Mouse (Mus musculus) liver, adult 2 months (tissue): ENCODE measurements around the gene Slc22a5. TPM values are rescaled to one million over a fixed set of nuclear protein-coding genes. Genes with fewer than 3 reads are reported as not detected.

Source experiments
- DNase-seq: peaks from one replicate; pipeline ENCODE4 v3.0.0-alpha.2; 2011; ENCODE audit warnings: low read depth, low spot score; ENCODE audit errors: extremely low read depth
- H3K27ac ChIP-seq: fragments of 200-500 bp; replicated peaks from 2 replicates; pipeline ENCODE4 v1.5.1; 2012; ENCODE audit warnings: low read depth, mild to moderate bottlenecking, control low read depth, inconsistent platforms, low read length; ENCODE audit not compliant: insufficient read depth
- H3K27me3 ChIP-seq: fragments of 200-500 bp; 2 replicates; pipeline ENCODE4 v1.6.1; 2012; ENCODE audit warnings: mild to moderate bottlenecking, moderate library complexity, low read length, inconsistent platforms; ENCODE audit not compliant: control insufficient read depth, insufficient read depth
- H3K36me3 ChIP-seq: fragments of 200-500 bp; 2 replicates; pipeline ENCODE4 v1.6.1; 2012; ENCODE audit warnings: low read length, inconsistent platforms; ENCODE audit not compliant: control insufficient read depth, insufficient read depth
- H3K4me1 ChIP-seq: fragments of 200-500 bp; 2 replicates; pipeline ENCODE4 v1.6.1; 2011; ENCODE audit warnings: low read length; ENCODE audit not compliant: control insufficient read depth, insufficient read depth
- H3K4me3 ChIP-seq: fragments of 200-500 bp; 2 replicates; pipeline ENCODE4 v1.5.1; 2011; ENCODE audit warnings: low read depth, mild to moderate bottlenecking, control low read depth, low read length, moderate library complexity; ENCODE audit not compliant: insufficient read depth
- H3K79me2 ChIP-seq: fragments of 200-500 bp; 2 replicates; pipeline ENCODE4 v1.6.1; 2012; ENCODE audit warnings: inconsistent platforms, mild to moderate bottlenecking, low read length, moderate library complexity; ENCODE audit not compliant: control insufficient read depth, insufficient read depth
- H3K9ac ChIP-seq: fragments of 200-500 bp; 2 replicates; pipeline ENCODE4 v1.6.1; 2012; ENCODE audit warnings: low read depth, mild to moderate bottlenecking, control low read depth, inconsistent platforms, low read length
- CTCF ChIP-seq: fragments of 200-500 bp; IDR thresholded peaks from 2 replicates; pipeline ENCODE4 v1.5.1; 2011; ENCODE audit warnings: low read depth, low read length, control low read depth
- POLR2A ChIP-seq: fragments of 200-500 bp; IDR thresholded peaks from 2 replicates; pipeline ENCODE4 v1.6.1; 2011; ENCODE audit warnings: low read length, control low read depth; ENCODE audit not compliant: insufficient read depth; ENCODE audit errors: extremely low read depth
- WGBS: fragments of 180-500 bp; shearing (Covaris S2); methylation state at CpG from one replicate; pipeline ENCODE4 v1.1.7; 2018; 5-methylcytosine and 5-hydroxymethylcytosine counted together
- polyA plus RNA-seq: library from polyadenylated mRNA; depleted of rRNA; stranded (reverse); fragments of >200 nt; gene quantifications from 2 replicates; pipeline ENCODE4 v1.2.3, GENCODE M21; 2012
- total RNA-seq: library from RNA; depleted of rRNA; stranded (reverse); fragments of >200 nt; gene quantifications from 2 replicates; pipeline ENCODE4 v1.2.3, GENCODE M21; 2014

Gene Slc22a5
- total and polyA plus RNA-seq, 2 experiments: 14.7 to 20.8 TPM

GRCm38 (mm10) chr11:53845680-53846079 lies 45.8 kb downstream of the Slc22a5 start:
- Histone ChIP-seq H3K9ac (no peak overlapping the region), H3K4me1 (peaks cover 1% of the 10 kb centered on the region; the same call in 1 of the 2 replicates), H3K4me3 (no peak overlapping the region), H3K27ac (no peak overlapping the region), H3K36me3 (no peaks in the 10 kb centered on the region), H3K27me3 (no peaks in the 10 kb centered on the region), H3K79me2 (no peaks in the 10 kb centered on the region)
- TF ChIP-seq POLR2A: no peak
- 84% methylated on average over 6 of the region's 6 CpGs for WGBS
- DNase-seq: no peak

- Histone ChIP-seq H3K79me2 (no peaks in the 10 kb centered on the region), H3K4me1 (peaks cover 5% of the 10 kb centered on the region), H3K4me3 (no peak overlapping the region), H3K27me3 (no peaks in the 10 kb centered on the region), H3K27ac (no peak overlapping the region), H3K9ac (no peak overlapping the region), H3K36me3 (no peaks in the 10 kb centered on the region)
- TF ChIP-seq POLR2A (no peak), CTCF (no peak)
- DNase-seq: no peak
- WGBS: 94% methylated on average over 10 of the region's 10 CpGs
These were observed 48.4 kb downstream of the Slc22a5 start for GRCm38 (mm10) chr11:53843106-53843505.

- no peaks in the 10 kb centered on the region for H3K36me3 ChIP-seq
- TF ChIP-seq POLR2A: no peak
- no peak for DNase-seq
- H3K4me3 ChIP-seq: no peak overlapping the region
- no peaks in the 10 kb centered on the region for H3K79me2 ChIP-seq
- H3K9ac ChIP-seq: no peak overlapping the region
- no peak overlapping the region for H3K27ac ChIP-seq
- H3K4me1 ChIP-seq: peaks cover 5% of the 10 kb centered on the region
- WGBS: 94% methylated on average over 4 of the region's 4 CpGs
- H3K27me3 ChIP-seq: no peaks in the 10 kb centered on the region
These were observed 49.3 kb downstream of the Slc22a5 start for GRCm38 (mm10) chr11:53842161-53842581.

GRCm38 (mm10) chr11:53841514-53841913 lies 49.9 kb downstream of the Slc22a5 start:
- no peak overlapping the region for H3K9ac ChIP-seq
- peaks cover 5% of the 10 kb centered on the region for H3K4me1 ChIP-seq
- no peak overlapping the region for H3K27ac ChIP-seq
- TF ChIP-seq POLR2A: no peak
- DNase-seq: peak; percentile 25
- 60% methylated on average over 12 of the region's 12 CpGs for WGBS
- H3K27me3 ChIP-seq: no peaks in the 10 kb centered on the region
- H3K79me2 ChIP-seq: no peaks in the 10 kb centered on the region
- no peaks in the 10 kb centered on the region for H3K36me3 ChIP-seq
- no peak overlapping the region for H3K4me3 ChIP-seq

GRCm38 (mm10) chr11:53839663-53840642 lies 51.5 kb downstream of the Slc22a5 start:
- Histone ChIP-seq H3K27me3 (no peaks in the 10 kb centered on the region), H3K4me3 (no peak overlapping the region), H3K79me2 (no peaks in the 10 kb centered on the region), H3K4me1 (peaks cover 5% of the 10 kb centered on the region), H3K27ac (no peak overlapping the region), H3K36me3 (no peaks in the 10 kb centered on the region), H3K9ac (no peak overlapping the region)
- no peak for TF ChIP-seq CTCF
- TF ChIP-seq POLR2A: no peak
- DNase-seq: peak; percentile 59
- 52% methylated on average over 8 of the region's 8 CpGs for WGBS

GRCm38 (mm10) chr11:53839147-53839546 lies 52.3 kb downstream of the Slc22a5 start:
- DNase-seq: no peak
- no peaks in the 10 kb centered on the region for H3K36me3 ChIP-seq
- H3K27ac ChIP-seq: no peak overlapping the region
- WGBS: 80% methylated on average over 6 of the region's 6 CpGs
- no peaks in the 10 kb centered on the region for H3K79me2 ChIP-seq
- no peak overlapping the region for H3K9ac ChIP-seq
- H3K27me3 ChIP-seq: no peaks in the 10 kb centered on the region
- TF ChIP-seq POLR2A (no peak), CTCF (peak; percentile 38; the same call in 1 of the 2 replicates)
- peaks cover 5% of the 10 kb centered on the region for H3K4me1 ChIP-seq
- H3K4me3 ChIP-seq: no peak overlapping the region
